Mouse (Mus musculus) CH12.LX (cell line): Measurements from ENCODE around the gene Pdlim1. TPM values are rescaled to one million over a fixed set of nuclear protein-coding genes. Genes with fewer than 3 reads are reported as not detected.

Experiments
- DNase-seq: peaks from one replicate; pipeline ENCODE4 v3.0.0-alpha.2; 2013; ENCODE audit errors: extremely low read depth
- H3K27ac ChIP-seq: 2 replicates; pipeline ENCODE4 v1.5.1; 2012; ENCODE audit warnings: low read depth, mild to moderate bottlenecking, control low read depth, moderate library complexity; ENCODE audit not compliant: insufficient read depth
- H3K27me3 ChIP-seq: replicated peaks from 2 replicates; pipeline ENCODE3; 2012; ENCODE audit warnings: inconsistent platforms
- H3K36me3 ChIP-seq, 2 experiments: replicated peaks in 1 of 2; 2 replicates each; pipeline versions ENCODE3 to v1.6.1; 2012; ENCODE audit warnings: inconsistent platforms in 1 of 2, low read length in 1 of 2, mild to moderate bottlenecking in 1 of 2, mixed read lengths in 1 of 2, moderate library complexity in 1 of 2; ENCODE audit not compliant: control insufficient read depth in 1 of 2, insufficient read depth in 1 of 2
- H3K4me1 ChIP-seq, 2 experiments: 2 replicates each; pipeline ENCODE4 v1.6.1; 2012; ENCODE audit warnings: inconsistent platforms in 1 of 2, moderate library complexity in 1 of 2; ENCODE audit not compliant: insufficient read depth in 2 of 2, control insufficient read depth in 1 of 2
- H3K4me2 ChIP-seq: 2 replicates; pipeline ENCODE4 v1.6.1; 2012; ENCODE audit warnings: low read depth, mild to moderate bottlenecking, control low read depth; ENCODE audit not compliant: poor library complexity, insufficient read depth, severe bottlenecking
- H3K4me3 ChIP-seq, 3 experiments: fragments of 150-350 bp in 1 of 3; sonication (generic) in 1 of 3; replicated peaks in 1 of 3; 2 replicates each; pipeline versions ENCODE3 to v1.5.1; 2011 to 2012; ENCODE audit warnings: low read depth in 2 of 3, low read length in 2 of 3, mild to moderate bottlenecking in 2 of 3, moderate library complexity in 2 of 3, control low read depth in 1 of 3, improper control_type of control experiment in 1 of 3, inconsistent platforms in 1 of 3, mixed read lengths in 1 of 3; ENCODE audit not compliant: poor library complexity in 1 of 3
- H3K79me2 ChIP-seq: replicated peaks from 2 replicates; pipeline ENCODE4 v1.6.1; 2012; ENCODE audit warnings: mild to moderate bottlenecking, moderate library complexity; ENCODE audit not compliant: control insufficient read depth, poor library complexity, insufficient read depth, severe bottlenecking; ENCODE audit errors: extremely low read depth
- H3K9ac ChIP-seq: 2 replicates; pipeline ENCODE4 v1.6.1; 2012; ENCODE audit warnings: low read depth, mild to moderate bottlenecking, control low read depth, moderate library complexity; ENCODE audit not compliant: insufficient read depth
- H3K9me3 ChIP-seq: replicated peaks from 2 replicates; pipeline ENCODE3; 2012; ENCODE audit warnings: low read length, inconsistent platforms, mixed read lengths
- CHD1 ChIP-seq: IDR thresholded peaks from 2 replicates; pipeline ENCODE4 v1.6.1; 2012; ENCODE audit warnings: low read depth, low read length, improper control_type of control experiment, inconsistent platforms
- ELF1 ChIP-seq: IDR thresholded peaks from 2 replicates; pipeline ENCODE4 v1.6.1; 2014; ENCODE audit warnings: low read depth, mild to moderate bottlenecking, inconsistent platforms, low read length, improper control_type of control experiment
- HCFC1 ChIP-seq: IDR thresholded peaks from 2 replicates; pipeline ENCODE4 v1.6.1; 2012; ENCODE audit warnings: low read depth, mild to moderate bottlenecking, inconsistent platforms, low read length, improper control_type of control experiment
- IRF4 ChIP-seq: IDR thresholded peaks from 2 replicates; pipeline ENCODE4 v1.6.1; 2014; ENCODE audit warnings: low read depth, mild to moderate bottlenecking, inconsistent platforms, low read length, improper control_type of control experiment
- KAT2A ChIP-seq: IDR thresholded peaks from 2 replicates; pipeline ENCODE4 v1.6.1; 2012; ENCODE audit warnings: low read length, improper control_type of control experiment, inconsistent platforms; ENCODE audit not compliant: insufficient replicate concordance
- MAZ ChIP-seq: IDR thresholded peaks from 2 replicates; pipeline ENCODE4 v1.6.1; 2012; ENCODE audit warnings: low read depth, mild to moderate bottlenecking, inconsistent platforms, low read length, improper control_type of control experiment, moderate library complexity
- MEF2A ChIP-seq: IDR thresholded peaks from 2 replicates; pipeline ENCODE4 v1.6.1; 2014; ENCODE audit warnings: low read depth, mild to moderate bottlenecking, inconsistent platforms, low read length, improper control_type of control experiment, borderline replicate concordance
- MXI1 ChIP-seq: IDR thresholded peaks from 2 replicates; pipeline ENCODE4 v1.6.1; 2011; ENCODE audit warnings: mild to moderate bottlenecking, low read depth, low read length, improper control_type of control experiment
- MYC ChIP-seq: IDR thresholded peaks from 2 replicates; pipeline ENCODE4 v1.6.1; 2011; ENCODE audit warnings: low read depth, mild to moderate bottlenecking, improper control_type of control experiment, low read length
- NRF1 ChIP-seq: IDR thresholded peaks from 2 replicates; pipeline ENCODE4 v1.6.1; 2014; ENCODE audit warnings: low read depth, mild to moderate bottlenecking, inconsistent platforms, low read length, improper control_type of control experiment, moderate library complexity
- POLR2AphosphoS2 ChIP-seq: IDR thresholded peaks from 2 replicates; pipeline ENCODE4 v1.6.1; 2011; ENCODE audit warnings: low read depth, low read length, improper control_type of control experiment
- SIN3A ChIP-seq: IDR thresholded peaks from 2 replicates; pipeline ENCODE4 v1.6.1; 2012; ENCODE audit warnings: low read length, improper control_type of control experiment, inconsistent platforms
- TCF12 ChIP-seq: IDR thresholded peaks from 2 replicates; pipeline ENCODE4 v1.6.1; 2014; ENCODE audit warnings: low read depth, mild to moderate bottlenecking, inconsistent platforms, low read length, improper control_type of control experiment
- UBTF ChIP-seq: IDR thresholded peaks from 2 replicates; pipeline ENCODE4 v1.6.1; 2012; ENCODE audit warnings: low read depth, mild to moderate bottlenecking, inconsistent platforms, low read length, improper control_type of control experiment, moderate library complexity
- USF1 ChIP-seq: IDR thresholded peaks from 2 replicates; pipeline ENCODE4 v1.6.1; 2014; ENCODE audit warnings: low read depth, mild to moderate bottlenecking, inconsistent platforms, low read length, improper control_type of control experiment
- ZKSCAN1 ChIP-seq: IDR thresholded peaks from 2 replicates; pipeline ENCODE4 v1.6.1; 2012; ENCODE audit warnings: low read depth, inconsistent platforms, low read length, improper control_type of control experiment, borderline replicate concordance
- ZMIZ1 ChIP-seq: IDR thresholded peaks from 2 replicates; pipeline ENCODE4 v1.6.1; 2012; ENCODE audit warnings: low read depth, mild to moderate bottlenecking, inconsistent platforms, low read length, improper control_type of control experiment
- dilution Hi-C: fragments of 300-500 bp; cut with MboI; formaldehyde crosslinking; loops from 2 replicates; pipeline ENCODE4 v1.14.3; 2020; ENCODE audit warnings: low sequenced_read_pairs; ENCODE audit not compliant: extremely low pct_unique_long_range_greater_than_20kb, extremely low pct_ligation_motif_present
- in situ Hi-C: fragments of 300-500 bp; cut with MboI; formaldehyde crosslinking; loops from 3 replicates; pipeline ENCODE4 v1.14.3; 2019; ENCODE audit warnings: low sequenced_read_pairs, low pct_ligation_motif_present, low pct_unique_long_range_greater_than_20kb, mixed read lengths
- polyA plus RNA-seq: library from polyadenylated mRNA; unstranded; fragments of >175 nt; gene quantifications from 2 replicates; pipeline ENCODE4 v1.2.1, GENCODE M21; 2012; ENCODE audit warnings: low read depth; ENCODE audit not compliant: insufficient read length
- total RNA-seq, 2 experiments: library from RNA; depleted of rRNA; stranded (reverse); fragments of 300-350 nt in 1 of 2; fragments of >200 nt in 1 of 2; gene quantifications; 2 replicates each; pipeline ENCODE4 v1.2.3; 2012 to 2014

Pdlim1 gene
- total and polyA plus RNA-seq, 3 experiments = 15.1 to 54.9 (median 18.7) TPM

- Histone ChIP-seq H3K4me1 (peaks cover 2 to 18% of the 10 kb centered on the region in 2 experiments; a peak in 2 of 4 replicates), H3K27ac (no peak overlapping the region), H3K4me2 (peak overlapping the region; percentile 58; the same call in 1 of the 2 replicates), H3K9me3 (no peaks in the 10 kb centered on the region), H3K4me3 (peak overlapping the region; percentile 23 to 76 (median 71)), H3K27me3 (peaks cover 2% of the 10 kb centered on the region), H3K9ac (peak overlapping the region; percentile 12; the same call in 1 of the 2 replicates), H3K79me2 (no peaks in the 10 kb centered on the region)
- in situ Hi-C loops (no loop called here), dilution Hi-C loops (no loop called here)
- DNase-seq = peak; percentile 18
- TF ChIP-seq ELF1 = peak; percentile 64
- 0 out of 2 replicates have a peak, but pooled peaks have one; percentile 8 for TF ChIP-seq NRF1
- TF ChIP-seq MXI1 = peak; percentile 29; the same call in 1 of the 2 replicates
- TF ChIP-seq SIN3A = peak; percentile 1; the same call in 1 of the 2 replicates
- no peak for TF ChIP-seq CHD1
- no peak for TF ChIP-seq ZKSCAN1
- TF ChIP-seq USF1 = no peak
- peak; percentile 86 for TF ChIP-seq UBTF
- TF ChIP-seq, all 38 proteins: peak for 5
- no peaks in the 10 kb centered on the region for H3K36me3 ChIP-seq
Measured at GRCm38 (mm10) chr19:40270351-40271307, 1.0 kb downstream of the Pdlim1 start.

DNA sequence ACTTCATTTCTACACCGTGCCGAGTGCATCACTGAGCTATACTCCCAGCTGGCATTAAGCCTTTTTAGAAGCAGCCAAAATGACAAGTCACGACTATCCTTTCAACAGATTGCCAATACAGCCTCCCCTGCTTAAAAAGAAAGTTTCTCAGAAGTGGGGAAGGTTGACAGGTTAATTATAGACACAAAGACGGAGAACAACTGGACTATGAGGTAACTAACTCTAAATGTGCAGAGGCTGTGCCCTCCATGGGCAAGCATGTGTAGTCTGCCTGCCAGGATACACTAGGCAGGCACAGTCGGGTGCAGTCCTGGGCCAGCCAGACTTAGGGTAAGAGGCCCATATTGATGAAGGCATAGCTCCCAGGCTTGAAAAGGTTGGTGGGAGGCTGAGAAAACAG is 2.1 kb downstream of the Pdlim1 start:
- Histone ChIP-seq H3K79me2 (no peaks in the 10 kb centered on the region), H3K27ac (no peak overlapping the region), H3K4me2 (no peak overlapping the region), H3K9me3 (no peaks in the 10 kb centered on the region), H3K4me1 (peaks cover 2 to 18% of the 10 kb centered on the region in 2 experiments; a peak in 2 of 4 replicates), H3K4me3 (no peak overlapping the region), H3K36me3 (peaks cover 0 to 5% of the 10 kb centered on the region in 2 experiments), H3K27me3 (peaks cover 2% of the 10 kb centered on the region), H3K9ac (no peak overlapping the region)
- TF ChIP-seq MYC (no peak), IRF4 (no peak), HCFC1 (no peak), POLR2AphosphoS2 (no peak), MAZ (no peak), UBTF (no peak), MEF2A (no peak), NRF1 (no peak), ZMIZ1 (no peak), KAT2A (no peak), TCF12 (no peak)
- dilution Hi-C loops = no loop called here
- no peak for DNase-seq
- in situ Hi-C loops = no loop called here
